Mouse (Mus musculus): ENCODE measurements around the gene BC004004. TPM values are rescaled to one million over a fixed set of nuclear protein-coding genes. Genes with fewer than 3 reads are reported as not detected.
A peak's percentile ranks its signal among the peaks of the same experiment; 100 is the strongest.

Gene BC004004
- polyA plus RNA-seq, 1 experiment, result 102 TPM

GRCm38 (mm10) chr17:29302149-29302548, 33.6 kb downstream of the BC004004 start:
- Histone ChIP-seq H3K4me1 (ENCODE audit: control insufficient read depth, insufficient read depth, low read length) (peaks cover 11% of the 10 kb centered on the region), H3K4me3 (replicated peaks; ENCODE audit: insufficient read depth, low read depth, low read length) (no peak overlapping the region), H3K27me3 (ENCODE audit: control insufficient read depth, insufficient read depth, low read length) (no peaks in the 10 kb centered on the region), H3K27ac (ENCODE audit: insufficient read depth, low read length) (no peak overlapping the region)
- WGBS, result 84% methylated on average over 5 of the region's 5 CpGs
- TF ChIP-seq CTCF (IDR thresholded peaks at IDR 0.05; ENCODE audit: borderline replicate concordance, insufficient read depth, low read depth, low read length) (no peak), POLR2A (IDR thresholded peaks at IDR 0.05; ENCODE audit: borderline replicate concordance, insufficient read depth, low read length) (no peak)
- no peak for DNase-seq

GRCm38 (mm10) chr17:29303087-29303486, 34.5 kb downstream of the BC004004 start:
- TF ChIP-seq CTCF (IDR thresholded peaks at IDR 0.05; ENCODE audit: borderline replicate concordance, insufficient read depth, low read depth, low read length) (no peak), POLR2A (IDR thresholded peaks at IDR 0.05; ENCODE audit: borderline replicate concordance, insufficient read depth, low read length) (no peak)
- WGBS, result 53% methylated on average over 3 of the region's 3 CpGs

GRCm38 (mm10) chr17:29303856-29304255, 35.3 kb downstream of the BC004004 start:
- TF ChIP-seq CTCF (IDR thresholded peaks at IDR 0.05; ENCODE audit: borderline replicate concordance, insufficient read depth, low read depth, low read length), result no peak
- TF ChIP-seq POLR2A (IDR thresholded peaks at IDR 0.05; ENCODE audit: borderline replicate concordance, insufficient read depth, low read length), result no peak
- Histone ChIP-seq H3K27ac (ENCODE audit: insufficient read depth, low read length) (no peak overlapping the region), H3K4me3 (replicated peaks; ENCODE audit: insufficient read depth, low read depth, low read length) (no peak overlapping the region), H3K27me3 (ENCODE audit: control insufficient read depth, insufficient read depth, low read length) (no peaks in the 10 kb centered on the region), H3K4me1 (ENCODE audit: control insufficient read depth, insufficient read depth, low read length) (peaks cover 11% of the 10 kb centered on the region)
- 85% methylated on average over 3 of the region's 3 CpGs for WGBS
- no peak for DNase-seq

More at GRCm38 (mm10) chr17:29303087-29303486, 34.5 kb downstream of the BC004004 start:
- no peak for DNase-seq
- H3K4me1 ChIP-seq (ENCODE audit: control insufficient read depth, insufficient read depth, low read length), result peaks cover 11% of the 10 kb centered on the region
- H3K27ac ChIP-seq (ENCODE audit: insufficient read depth, low read length), result no peak overlapping the region
- H3K4me3 ChIP-seq (replicated peaks; ENCODE audit: insufficient read depth, low read depth, low read length), result no peak overlapping the region
- no peaks in the 10 kb centered on the region for H3K27me3 ChIP-seq (ENCODE audit: control insufficient read depth, insufficient read depth, low read length)

- Histone ChIP-seq H3K27ac (ENCODE audit: insufficient read depth, low read length) (no peak overlapping the region), H3K4me1 (ENCODE audit: control insufficient read depth, insufficient read depth, low read length) (peaks cover 11% of the 10 kb centered on the region), H3K27me3 (ENCODE audit: control insufficient read depth, insufficient read depth, low read length) (no peaks in the 10 kb centered on the region), H3K4me3 (replicated peaks; ENCODE audit: insufficient read depth, low read depth, low read length) (no peak overlapping the region)
- DNase-seq, result no peak
- WGBS, result 75% methylated on average over 13 of the region's 13 CpGs
- TF ChIP-seq CTCF (IDR thresholded peaks at IDR 0.05; ENCODE audit: borderline replicate concordance, insufficient read depth, low read depth, low read length), result no peak
- TF ChIP-seq POLR2A (IDR thresholded peaks at IDR 0.05; ENCODE audit: borderline replicate concordance, insufficient read depth, low read length), result no peak
Observed at GRCm38 (mm10) chr17:29304376-29305057, 35.9 kb downstream of the BC004004 start.

- DNase-seq, result peak; percentile 55 to 58
- Histone ChIP-seq H3K4me1 (ENCODE audit: control insufficient read depth, insufficient read depth, low read length) (peaks cover 11% of the 10 kb centered on the region), H3K4me3 (replicated peaks; ENCODE audit: insufficient read depth, low read depth, low read length) (no peak overlapping the region), H3K27me3 (ENCODE audit: control insufficient read depth, insufficient read depth, low read length) (no peaks in the 10 kb centered on the region), H3K27ac (ENCODE audit: insufficient read depth, low read length) (no peak overlapping the region)
- no peak for TF ChIP-seq POLR2A (IDR thresholded peaks at IDR 0.05; ENCODE audit: borderline replicate concordance, insufficient read depth, low read length)
- TF ChIP-seq CTCF (IDR thresholded peaks at IDR 0.05; ENCODE audit: borderline replicate concordance, insufficient read depth, low read depth, low read length), result no peak
- 8% methylated on average over 15 of the region's 15 CpGs for WGBS
Observed at GRCm38 (mm10) chr17:29305058-29305806, 36.6 kb downstream of the BC004004 start.

GRCm38 (mm10) chr17:29305871-29306270, 37.3 kb downstream of the BC004004 start:
- Histone ChIP-seq H3K27ac (ENCODE audit: insufficient read depth, low read length) (no peak overlapping the region), H3K27me3 (ENCODE audit: control insufficient read depth, insufficient read depth, low read length) (no peaks in the 10 kb centered on the region), H3K4me1 (ENCODE audit: control insufficient read depth, insufficient read depth, low read length) (peaks cover 11% of the 10 kb centered on the region), H3K4me3 (replicated peaks; ENCODE audit: insufficient read depth, low read depth, low read length) (no peak overlapping the region)
- no peak for TF ChIP-seq CTCF (IDR thresholded peaks at IDR 0.05; ENCODE audit: borderline replicate concordance, insufficient read depth, low read depth, low read length)
- no peak for TF ChIP-seq POLR2A (IDR thresholded peaks at IDR 0.05; ENCODE audit: borderline replicate concordance, insufficient read depth, low read length)
- no peak for DNase-seq
- 54% methylated on average over 7 of the region's 7 CpGs for WGBS

GRCm38 (mm10) chr17:29310056-29310623, 41.6 kb downstream of the BC004004 start:
- no peak for DNase-seq
- WGBS, result 47% methylated on average over 21 of the region's 21 CpGs

More at GRCm38 (mm10) chr17:29310056-29310623, 41.6 kb downstream of the BC004004 start:
- Histone ChIP-seq H3K27ac (ENCODE audit: insufficient read depth, low read length) (no peak overlapping the region), H3K4me1 (ENCODE audit: control insufficient read depth, insufficient read depth, low read length) (peaks cover 7% of the 10 kb centered on the region), H3K27me3 (ENCODE audit: control insufficient read depth, insufficient read depth, low read length) (no peaks in the 10 kb centered on the region), H3K4me3 (replicated peaks; ENCODE audit: insufficient read depth, low read depth, low read length) (no peak overlapping the region)
- no peak for TF ChIP-seq CTCF (IDR thresholded peaks at IDR 0.05; ENCODE audit: borderline replicate concordance, insufficient read depth, low read depth, low read length)
- no peak for TF ChIP-seq POLR2A (IDR thresholded peaks at IDR 0.05; ENCODE audit: borderline replicate concordance, insufficient read depth, low read length)

Data from cerebellum, adult 2 months (tissue).